Comparison of ENCODE assay signal across 7 mouse cellular contexts in the genomic region with DNA sequence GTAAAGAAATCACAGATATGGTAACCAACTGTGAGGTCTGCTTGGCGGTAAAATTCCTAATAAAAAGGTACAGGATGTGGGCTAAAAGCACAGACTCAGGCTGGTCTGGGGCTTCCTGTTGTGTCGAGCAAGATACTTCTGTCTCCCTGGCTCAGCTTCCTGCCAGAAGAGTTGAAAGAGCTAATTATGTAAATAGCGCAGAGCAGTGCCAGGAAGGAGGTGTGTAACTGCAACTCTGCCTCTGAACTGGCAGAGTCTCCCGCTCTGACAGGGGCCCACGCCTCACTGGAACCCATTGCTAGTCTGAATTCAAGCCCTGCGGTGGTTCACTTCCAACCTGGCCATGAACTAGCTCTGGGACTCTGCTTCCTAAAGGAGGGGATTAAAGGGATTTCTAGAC.
DNase-seq lines count a peak whose midpoint lies in the region; ATAC-seq and TF ChIP-seq lines count a peak whose summit lies in the region.

No protein-coding gene starts in this region.

- H3K4me1 ChIP-seq in forebrain, embryonic 16.5 days (replicated peaks; ENCODE audit: control insufficient read depth, insufficient read depth, low read length) = peaks cover 20% of the 10 kb centered on the region
- peaks cover 48% of the 10 kb centered on the region for H3K4me1 ChIP-seq in midbrain, embryonic 16.5 days (ENCODE audit: control insufficient read depth, insufficient read depth, low read length)

- DNase-seq in spleen, postnatal 36 days (ENCODE audit: low spot score in 2 of 2) = peak; percentile 18 to 32
- DNase-seq in spleen, adult 18-20 months = no peak
- DNase-seq in left cerebral cortex, adult 2 months (ENCODE audit: extremely low spot score in 1 of 2, low spot score in 2 of 2) = peak; percentile 20 to 24
- DNase-seq in urinary bladder, postnatal 14 days (ENCODE audit: low spot score) = no peak
- DNase-seq in retina, postnatal 1 day = no peak

- no peaks in the 10 kb centered on the region for H3K27me3 ChIP-seq in forebrain, embryonic 16.5 days (replicated peaks; ENCODE audit: control insufficient read depth, insufficient read depth, low read length)
- no peaks in the 10 kb centered on the region for H3K27me3 ChIP-seq in midbrain, embryonic 16.5 days (ENCODE audit: control insufficient read depth, insufficient read depth, low read depth, low read length)

- no peaks in the 10 kb centered on the region for H3K36me3 ChIP-seq in forebrain, embryonic 16.5 days (ENCODE audit: control insufficient read depth, insufficient read depth)
- no peaks in the 10 kb centered on the region for H3K36me3 ChIP-seq in midbrain, embryonic 16.5 days (ENCODE audit: control insufficient read depth, insufficient read depth, low read length)

- H3K9me3 ChIP-seq in forebrain, embryonic 16.5 days (ENCODE audit: control insufficient read depth, low read length) = no peaks in the 10 kb centered on the region
- H3K9me3 ChIP-seq in midbrain, embryonic 16.5 days (replicated peaks; ENCODE audit: control insufficient read depth, low read length, poor library complexity, severe bottlenecking) = no peaks in the 10 kb centered on the region

- H3K4me2 ChIP-seq in forebrain, embryonic 16.5 days (ENCODE audit: low read length) = no peak overlapping the region
- H3K4me2 ChIP-seq in midbrain, embryonic 16.5 days (ENCODE audit: low read length) = no peak overlapping the region

- no peak overlapping the region for H3K4me3 ChIP-seq in forebrain, embryonic 16.5 days (replicated peaks; ENCODE audit: low read length)
- H3K4me3 ChIP-seq in left cerebral cortex, adult 2 months = no peak overlapping the region
- H3K4me3 ChIP-seq in midbrain, embryonic 16.5 days (ENCODE audit: low read depth, low read length) = no peak overlapping the region

- H3K27ac ChIP-seq in forebrain, embryonic 16.5 days (ENCODE audit: low read length) = no peak overlapping the region; the same call in 1 of the 2 replicates
- no peak overlapping the region for H3K27ac ChIP-seq in left cerebral cortex, adult 2 months
- H3K27ac ChIP-seq in midbrain, embryonic 16.5 days (ENCODE audit: low read length) = peak overlapping the region; percentile 70

- intact Hi-C loops in left cerebral cortex, adult 2 months (cut with DNase I) = no loop called here

- TF ChIP-seq CTCF in left cerebral cortex, adult 2 months (IDR thresholded peaks at IDR 0.05) = no peak

- H3K9ac ChIP-seq in forebrain, embryonic 16.5 days (replicated peaks; ENCODE audit: low read depth, low read length) = no peak overlapping the region
- H3K9ac ChIP-seq in midbrain, embryonic 16.5 days (ENCODE audit: low read depth, low read length) = no peak overlapping the region

- 11% methylated on average over 6 of the region's 6 CpGs for WGBS in forebrain, embryonic 16.5 days
- WGBS in midbrain, embryonic 16.5 days = 16% methylated on average over 6 of the region's 6 CpGs

- peak; percentile 82 for ATAC-seq in forebrain, embryonic 16.5 days
- peak; percentile 72 for ATAC-seq in midbrain, embryonic 16.5 days

Comparison
In these comparisons a context has a peak if more than half of its experiments do, and no peak if none do; other contexts are left out.
1. DNase-seq: peak in spleen, postnatal 36 days (2 of 2) and left cerebral cortex, adult 2 months (2 of 2); none in spleen, adult 18-20 months (0 of 2), urinary bladder, postnatal 14 days (single experiment) and retina, postnatal 1 day (single experiment).